Comparison of ENCODE assay signal across 23 mouse cellular contexts in genomic region chr4:77537843-77538242, GRCm38 (mm10).
A peak's percentile ranks its signal among the peaks of the same experiment; 100 is the strongest.
DNase-seq lines count a peak whose midpoint lies in the region; ATAC-seq and TF ChIP-seq lines count a peak whose summit lies in the region.
"Had no signal": no experiment of that assay in that cellular context is flagged by ENCODE, and none has a peak within 500 bp of the region (broad histone marks: within the 10 kb centered on the region; RNA-seq: fewer than 3 reads in every experiment).

No protein-coding gene starts in this region.

- TF ChIP-seq CTCF in layer of hippocampus, adult 2 months (conservative IDR thresholded peaks at IDR 0.05) = no peak

- 0 out of 2 replicates have a peak, but pooled peaks have one; percentile 5 for ATAC-seq in forebrain, embryonic 12.5 days (ENCODE audit: low FRiP score)
- ATAC-seq in neural tube, embryonic 12.5 days (ENCODE audit: low FRiP score, low read depth) = peak; percentile 47
- peak; percentile 50; the same call in 1 of the 2 replicates for ATAC-seq in neural tube, embryonic 15.5 days (ENCODE audit: low FRiP score)
- ATAC-seq: intestine, embryonic 15.5 days had no signal

- no peak overlapping the region for H3K4me2 ChIP-seq in forebrain, embryonic 12.5 days
- H3K4me2 ChIP-seq in neural tube, embryonic 12.5 days (replicated peaks) = peak overlapping the region; percentile 8; the same call in 1 of the 2 replicates
- H3K4me2 ChIP-seq in neural tube, embryonic 15.5 days = peak overlapping the region; percentile 13
- H3K4me2 ChIP-seq: heart, embryonic 13.5 days; intestine, embryonic 15.5 days; limb, embryonic 13.5 days; liver, embryonic 11.5 days; lung, embryonic 15.5 days; stomach, embryonic 15.5 days had no signal

- no peak for DNase-seq in forebrain, embryonic 10.5 days (ENCODE audit: extremely low spot score, low spot score)
- DNase-seq in layer of hippocampus, adult 2 months (ENCODE audit: low spot score in 2 of 2) = no peak
- DNase-seq in layer of hippocampus, adult 9-10 months (ENCODE audit: low spot score) = no peak
- DNase-seq in neural tube, embryonic 10.5 days (ENCODE audit: extremely low spot score, low spot score) = no peak
- DNase-seq in gastrocnemius, adult 18-20 months (ENCODE audit: low spot score) = no peak
- DNase-seq: adrenal gland, adult 8-10 months; cerebellum, adult 2 months; cerebellum, postnatal 14 days; heart, postnatal 10 days; kidney, adult 2 months; kidney, postnatal 10 days; right cerebral cortex, postnatal 25 days had no signal

- WGBS in forebrain, embryonic 12.5 days = 67% methylated on average over 4 of the region's 4 CpGs
- 86% methylated on average over 4 of the region's 4 CpGs for WGBS in forebrain, embryonic 10.5 days
- WGBS in neural tube, embryonic 12.5 days = 60% methylated on average over 4 of the region's 4 CpGs
- WGBS in neural tube, embryonic 15.5 days = 29% methylated on average over 4 of the region's 4 CpGs

- no peaks in the 10 kb centered on the region for H3K27me3 ChIP-seq in forebrain, embryonic 12.5 days
- H3K27me3 ChIP-seq in forebrain, embryonic 10.5 days (ENCODE audit: poor library complexity, severe bottlenecking) = no peaks in the 10 kb centered on the region
- H3K27me3 ChIP-seq in neural tube, embryonic 12.5 days (replicated peaks) = no peaks in the 10 kb centered on the region
- no peaks in the 10 kb centered on the region for H3K27me3 ChIP-seq in neural tube, embryonic 15.5 days (replicated peaks)
- H3K27me3 ChIP-seq: heart, embryonic 13.5 days; intestine, embryonic 15.5 days; limb, embryonic 13.5 days; lung, embryonic 15.5 days; stomach, embryonic 15.5 days had no signal

- 0 out of 2 replicates have a peak overlapping the region, but pooled peaks have one; percentile 13 for H3K27ac ChIP-seq in forebrain, embryonic 12.5 days
- no peak overlapping the region for H3K27ac ChIP-seq in forebrain, embryonic 10.5 days
- peak overlapping the region; percentile 59; the same call in 1 of the 2 replicates for H3K27ac ChIP-seq in layer of hippocampus, adult 2 months
- no peak overlapping the region for H3K27ac ChIP-seq in neural tube, embryonic 12.5 days
- peak overlapping the region; percentile 61 for H3K27ac ChIP-seq in neural tube, embryonic 15.5 days (replicated peaks)
- H3K27ac ChIP-seq: heart, embryonic 13.5 days; intestine, embryonic 15.5 days; limb, embryonic 13.5 days; lung, embryonic 15.5 days; stomach, embryonic 15.5 days had no signal

- H3K9ac ChIP-seq in forebrain, embryonic 12.5 days = no peak overlapping the region
- H3K9ac ChIP-seq in neural tube, embryonic 12.5 days = no peak overlapping the region
- no peak overlapping the region for H3K9ac ChIP-seq in neural tube, embryonic 15.5 days (replicated peaks)
- H3K9ac ChIP-seq: heart, embryonic 13.5 days; intestine, embryonic 15.5 days; limb, embryonic 13.5 days; lung, embryonic 15.5 days; stomach, embryonic 15.5 days had no signal

- H3K4me1 ChIP-seq in forebrain, embryonic 12.5 days = peaks cover 5% of the 10 kb centered on the region; the same call in 1 of the 2 replicates
- H3K4me1 ChIP-seq in forebrain, embryonic 10.5 days = peaks cover 27% of the 10 kb centered on the region
- no peaks in the 10 kb centered on the region for H3K4me1 ChIP-seq in neural tube, embryonic 12.5 days
- peaks cover 9% of the 10 kb centered on the region for H3K4me1 ChIP-seq in neural tube, embryonic 15.5 days
- H3K4me1 ChIP-seq: heart, embryonic 13.5 days; intestine, embryonic 15.5 days; lung, embryonic 15.5 days; stomach, embryonic 15.5 days had no signal

- no peaks in the 10 kb centered on the region for H3K9me3 ChIP-seq in forebrain, embryonic 12.5 days
- no peaks in the 10 kb centered on the region for H3K9me3 ChIP-seq in forebrain, embryonic 10.5 days
- no peaks in the 10 kb centered on the region for H3K9me3 ChIP-seq in neural tube, embryonic 12.5 days
- H3K9me3 ChIP-seq in neural tube, embryonic 15.5 days (replicated peaks) = no peaks in the 10 kb centered on the region
- H3K9me3 ChIP-seq: G1E; heart, embryonic 13.5 days; intestine, embryonic 15.5 days; limb, embryonic 13.5 days; lung, embryonic 15.5 days; stomach, embryonic 15.5 days had no signal

- H3K4me3 ChIP-seq in forebrain, embryonic 12.5 days (replicated peaks) = no peak overlapping the region
- H3K4me3 ChIP-seq in forebrain, embryonic 10.5 days = no peak overlapping the region
- no peak overlapping the region for H3K4me3 ChIP-seq in layer of hippocampus, adult 2 months
- H3K4me3 ChIP-seq in neural tube, embryonic 12.5 days = no peak overlapping the region
- no peak overlapping the region for H3K4me3 ChIP-seq in neural tube, embryonic 15.5 days (replicated peaks)
- H3K4me3 ChIP-seq: erythroblast, embryonic 14.5 days; heart, embryonic 13.5 days; intestine, embryonic 15.5 days; limb, embryonic 13.5 days; lung, embryonic 15.5 days; stomach, embryonic 15.5 days had no signal

- H3K36me3 ChIP-seq in forebrain, embryonic 12.5 days (replicated peaks) = no peaks in the 10 kb centered on the region
- no peaks in the 10 kb centered on the region for H3K36me3 ChIP-seq in forebrain, embryonic 10.5 days (replicated peaks)
- no peaks in the 10 kb centered on the region for H3K36me3 ChIP-seq in neural tube, embryonic 12.5 days
- H3K36me3 ChIP-seq in neural tube, embryonic 15.5 days = no peaks in the 10 kb centered on the region
- H3K36me3 ChIP-seq: G1E; heart, embryonic 13.5 days; intestine, embryonic 15.5 days; limb, embryonic 13.5 days; lung, embryonic 15.5 days; stomach, embryonic 15.5 days had no signal

Comparison
In these comparisons a context has a peak if more than half of its experiments do, and no peak if none do; other contexts are left out.
1. H3K27ac ChIP-seq: peak in forebrain, embryonic 12.5 days (single experiment), layer of hippocampus, adult 2 months (single experiment) and neural tube, embryonic 15.5 days (single experiment); none in forebrain, embryonic 10.5 days (single experiment) and neural tube, embryonic 12.5 days (single experiment).
2. Peak in every context shown above with its lines, with median percentiles within 50 percentile points of each other: ATAC-seq.